Mouse (Mus musculus): ENCODE measurements around the gene Fbxw8.

DNA sequence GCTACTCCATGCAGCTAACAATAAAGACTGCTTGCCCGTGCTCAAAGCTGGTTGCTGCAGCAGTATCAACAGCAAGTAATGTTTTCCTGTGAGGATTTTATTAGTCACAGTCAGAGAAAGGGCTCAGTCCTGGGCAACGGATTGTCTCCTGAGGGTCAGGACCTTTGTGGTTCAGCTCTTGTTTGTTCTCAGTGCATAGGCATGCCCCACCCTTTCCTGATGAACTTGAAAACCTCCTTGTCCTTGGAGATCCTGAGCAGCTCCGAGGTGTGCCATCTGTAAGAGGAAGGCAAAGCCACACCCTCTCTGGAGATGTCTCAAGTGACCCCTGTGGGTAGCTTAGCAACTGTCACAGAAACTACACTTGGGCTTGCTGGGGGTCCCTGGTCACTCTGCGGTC lies 5.4 kb upstream of the Fbxw8 start:
- TF ChIP-seq CTCF (IDR thresholded peaks at IDR 0.05; ENCODE audit: low read depth, low read length) (no peak), POLR2A (IDR thresholded peaks at IDR 0.05; ENCODE audit: insufficient read depth, low read length) (no peak), EP300 (IDR thresholded peaks at IDR 0.05; ENCODE audit: insufficient read depth, low read depth, low read length) (0 out of 2 replicates have a peak, but pooled peaks have one; percentile 28)
